Mouse (Mus musculus): ENCODE results near the gene Phf13. TPM values are rescaled to one million over a fixed set of nuclear protein-coding genes. Genes with fewer than 3 reads are reported as not detected.

Gene Phf13
- polyA plus RNA-seq, 1 experiment, result 19.6 TPM

GRCm38 (mm10) chr4:151960513-151960854, 35.6 kb downstream of the Phf13 start:
- TF ChIP-seq CTCF (IDR thresholded peaks at IDR 0.05; ENCODE audit: borderline replicate concordance, extremely low read depth, insufficient read depth, insufficient read length) (no peak), POLR2A (IDR thresholded peaks at IDR 0.05; ENCODE audit: borderline replicate concordance, extremely low read depth, insufficient read depth, insufficient read length, poor library complexity, severe bottlenecking) (no peak)
- no peak for DNase-seq (ENCODE audit: low read depth)

DNA sequence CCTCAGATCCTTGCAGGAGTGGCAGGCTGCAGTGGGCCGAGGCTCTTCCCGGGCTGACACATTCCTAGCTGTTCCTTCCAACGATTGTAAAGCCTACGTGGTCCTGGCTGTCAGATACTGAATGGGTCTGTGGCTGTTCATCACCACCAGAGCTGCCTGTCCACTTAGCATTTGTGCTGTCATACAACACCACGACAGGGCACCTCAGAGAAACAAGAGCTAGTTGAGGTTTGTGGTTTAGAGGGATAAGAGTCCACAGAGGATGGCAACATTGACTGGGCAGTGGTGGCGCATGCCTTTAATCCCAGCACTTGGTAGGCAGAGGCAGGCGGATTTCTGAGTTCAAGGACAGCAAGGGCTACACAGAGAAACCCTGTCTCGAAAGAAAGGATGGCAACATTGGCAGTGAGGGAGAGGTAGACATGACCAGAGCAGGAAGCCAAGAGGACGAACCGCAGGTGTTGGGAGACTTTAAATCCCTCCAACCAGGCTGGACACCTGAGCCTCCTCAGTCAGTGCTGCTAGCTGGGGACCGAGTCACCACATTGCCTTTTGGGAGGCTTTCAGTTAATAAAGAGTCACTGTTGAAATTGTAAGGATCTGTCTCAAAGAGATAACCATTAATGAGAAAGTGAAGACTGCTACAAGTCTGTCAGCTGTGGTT, 36.1 kb downstream of the Phf13 start:
- TF ChIP-seq POLR2A (IDR thresholded peaks at IDR 0.05; ENCODE audit: borderline replicate concordance, extremely low read depth, insufficient read depth, insufficient read length, poor library complexity, severe bottlenecking) (no peak), CTCF (IDR thresholded peaks at IDR 0.05; ENCODE audit: borderline replicate concordance, extremely low read depth, insufficient read depth, insufficient read length) (no peak)
- no peak for DNase-seq (ENCODE audit: low read depth)

GRCm38 (mm10) chr4:151957584-151958315, 38.3 kb downstream of the Phf13 start:
- no peak for TF ChIP-seq POLR2A (IDR thresholded peaks at IDR 0.05; ENCODE audit: borderline replicate concordance, extremely low read depth, insufficient read depth, insufficient read length, poor library complexity, severe bottlenecking)
- no peak for TF ChIP-seq CTCF (IDR thresholded peaks at IDR 0.05; ENCODE audit: borderline replicate concordance, extremely low read depth, insufficient read depth, insufficient read length)
- DNase-seq (ENCODE audit: low read depth), result no peak

DNA sequence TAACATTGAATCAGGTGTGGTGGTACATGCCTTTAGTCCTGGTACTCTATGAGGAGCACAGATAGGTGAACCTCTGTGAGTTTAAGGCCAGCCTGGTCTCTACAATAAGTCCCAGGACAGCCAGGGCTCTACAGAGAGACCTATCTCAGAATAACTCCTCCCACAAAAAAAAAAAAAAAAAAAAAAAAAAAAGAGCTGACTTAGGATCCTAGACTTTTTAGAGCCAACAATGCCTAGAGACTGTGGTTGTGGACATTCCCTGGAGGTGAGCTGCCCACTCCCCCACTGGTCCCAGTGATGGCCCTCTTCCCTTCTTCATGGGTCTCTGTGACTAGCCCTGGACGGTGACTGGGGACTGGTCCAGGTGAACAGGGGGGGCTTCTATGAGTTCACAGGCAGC, 40.3 kb downstream of the Phf13 start:
- no peak for TF ChIP-seq POLR2A (IDR thresholded peaks at IDR 0.05; ENCODE audit: borderline replicate concordance, extremely low read depth, insufficient read depth, insufficient read length, poor library complexity, severe bottlenecking)
- TF ChIP-seq CTCF (IDR thresholded peaks at IDR 0.05; ENCODE audit: borderline replicate concordance, extremely low read depth, insufficient read depth, insufficient read length), result no peak
- no peak for DNase-seq (ENCODE audit: low read depth)

DNA sequence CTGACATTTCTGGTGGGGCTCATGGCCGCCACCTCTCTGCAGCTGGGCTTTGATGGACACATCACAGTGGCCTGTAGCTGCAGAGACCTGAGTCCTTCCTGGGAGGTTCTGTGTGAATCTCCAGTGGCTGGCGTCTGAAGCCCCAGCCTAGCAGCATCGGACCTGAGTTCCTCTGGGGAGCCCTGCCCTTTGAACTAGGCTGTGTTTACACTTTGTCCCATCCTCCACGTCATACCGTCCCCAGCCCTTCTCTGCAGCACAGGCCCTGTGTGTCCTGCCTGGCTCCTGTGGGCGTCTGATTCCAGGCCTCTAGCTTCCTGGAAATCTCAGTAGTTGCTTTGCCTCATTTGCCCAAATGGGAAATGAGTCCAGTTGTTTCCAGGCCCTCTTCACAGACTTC, 42.8 kb downstream of the Phf13 start:
- DNase-seq (ENCODE audit: low read depth), result no peak
- TF ChIP-seq POLR2A (IDR thresholded peaks at IDR 0.05; ENCODE audit: borderline replicate concordance, extremely low read depth, insufficient read depth, insufficient read length, poor library complexity, severe bottlenecking) (no peak), CTCF (IDR thresholded peaks at IDR 0.05; ENCODE audit: borderline replicate concordance, extremely low read depth, insufficient read depth, insufficient read length) (no peak)

- no peak for DNase-seq (ENCODE audit: low read depth)
These were observed 47.3 kb downstream of the Phf13 start for GRCm38 (mm10) chr4:151948497-151949471.

DNA sequence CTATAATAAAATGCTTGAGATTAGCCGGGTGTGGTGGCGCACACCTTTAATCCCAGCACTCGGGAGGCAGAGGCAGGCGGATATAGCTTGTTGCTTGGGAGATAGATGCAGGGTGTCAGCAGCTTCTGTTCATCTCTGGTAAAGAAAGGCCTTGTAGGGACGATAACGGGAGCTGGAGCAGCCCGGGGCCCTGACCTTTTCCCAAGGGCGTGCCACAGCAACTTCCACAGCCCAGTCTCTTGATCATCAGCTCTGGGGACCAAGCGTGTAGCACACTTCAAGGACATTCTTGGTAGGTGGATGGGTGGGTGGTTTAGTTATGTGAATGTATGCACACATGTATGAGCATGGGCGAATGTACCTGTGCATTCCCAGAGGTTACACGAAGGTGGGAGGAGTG, 49.8 kb downstream of the Phf13 start:
- TF ChIP-seq POLR2A (IDR thresholded peaks at IDR 0.05; ENCODE audit: borderline replicate concordance, extremely low read depth, insufficient read depth, insufficient read length, poor library complexity, severe bottlenecking), result no peak
- no peak for DNase-seq (ENCODE audit: low read depth)

More at GRCm38 (mm10) chr4:151948497-151949471, 47.3 kb downstream of the Phf13 start:
- no peak for TF ChIP-seq CTCF (IDR thresholded peaks at IDR 0.05; ENCODE audit: borderline replicate concordance, extremely low read depth, insufficient read depth, insufficient read length)
- TF ChIP-seq POLR2A (IDR thresholded peaks at IDR 0.05; ENCODE audit: borderline replicate concordance, extremely low read depth, insufficient read depth, insufficient read length, poor library complexity, severe bottlenecking), result no peak

Other genes starting within 250 kb of the Phf13 start
- 64.3 and 92.9 TPM in 2 replicates for gene Camta1, start 134.4 kb downstream of the Phf13 start, polyA plus RNA-seq (2012; rRNA removed)
- gene Dnajc11, start 62.6 kb downstream of the Phf13 start, polyA plus RNA-seq (2012; rRNA removed), result 84.0 and 84.3 TPM in 2 replicates
- 37.9 and 43.4 TPM in 2 replicates for gene Thap3, start 7.3 kb downstream of the Phf13 start, polyA plus RNA-seq (2012; rRNA removed)
- 3.7 and 5.0 TPM in 2 replicates for gene Klhl21, start 12.5 kb upstream of the Phf13 start, polyA plus RNA-seq (2012; rRNA removed)
- 26.8 and 33.6 TPM in 2 replicates for gene Zbtb48, start 31.4 kb upstream of the Phf13 start, polyA plus RNA-seq (2012; rRNA removed)
- gene Tas1r1, start 42.3 kb upstream of the Phf13 start, polyA plus RNA-seq (2012; rRNA removed), result 0.37 and 0.58 TPM in 2 replicates
- gene Nol9, start 43.1 kb upstream of the Phf13 start, polyA plus RNA-seq (2012; rRNA removed), result 23.4 and 28.8 TPM in 2 replicates
- gene Plekhg5, start 76.2 kb upstream of the Phf13 start, polyA plus RNA-seq (2012; rRNA removed), result 14.0 and 18.6 TPM in 2 replicates
- gene Tnfrsf25, start 119.7 kb upstream of the Phf13 start, polyA plus RNA-seq (2012; rRNA removed), result 3.8 and 4.4 TPM in 2 replicates
- gene Espn, start 156.1 kb upstream of the Phf13 start, polyA plus RNA-seq (2012; rRNA removed), result 0.38 and 0.48 TPM in 2 replicates
- not detected in 2 replicates for gene Hes2, start 162.6 kb upstream of the Phf13 start, polyA plus RNA-seq (2012; rRNA removed)
- 178 and 244 TPM in 2 replicates for gene Acot7, start 181.9 kb upstream of the Phf13 start, polyA plus RNA-seq (2012; rRNA removed)